ENCODE assay signal across 21 mouse cellular contexts in genomic region chr14:32911187-32911586, GRCm38 (mm10). TPM values are rescaled to one million over a fixed set of nuclear protein-coding genes. Genes with fewer than 3 reads are reported as not detected.
"Had no signal": no experiment of that assay in that cellular context is flagged by ENCODE, and none has a peak within 500 bp of the region (broad histone marks: within the 10 kb centered on the region; RNA-seq: fewer than 3 reads in every experiment).

No protein-coding gene starts in this region.

- H3K4me2 ChIP-seq: liver, embryonic 11.5 days; liver, embryonic 13.5 days; liver, embryonic 15.5 days; lung, embryonic 15.5 days; midbrain, embryonic 11.5 days; midbrain, embryonic 13.5 days; midbrain, embryonic 15.5 days; neural tube, embryonic 12.5 days; stomach, embryonic 15.5 days had no signal

- H3K9ac ChIP-seq: liver, embryonic 13.5 days; liver, embryonic 15.5 days; liver, postnatal 0 days; lung, embryonic 15.5 days; midbrain, embryonic 13.5 days; midbrain, embryonic 15.5 days; neural tube, embryonic 12.5 days; stomach, embryonic 15.5 days had no signal

- H3K9me3 ChIP-seq: liver, embryonic 13.5 days; liver, embryonic 15.5 days; lung, embryonic 15.5 days; megakaryocyte, embryonic 14.5 days; midbrain, embryonic 13.5 days; midbrain, embryonic 15.5 days; neural tube, embryonic 12.5 days; stomach, embryonic 15.5 days had no signal

- H3K4me1 ChIP-seq: liver, embryonic 15.5 days; megakaryocyte, embryonic 14.5 days; midbrain, embryonic 13.5 days; midbrain, embryonic 15.5 days; neural tube, embryonic 12.5 days had no signal

- H3K4me3 ChIP-seq: liver, embryonic 13.5 days; liver, embryonic 15.5 days; lung, embryonic 15.5 days; megakaryocyte, embryonic 14.5 days; midbrain, embryonic 13.5 days; midbrain, embryonic 15.5 days; neural tube, embryonic 12.5 days; stomach, embryonic 15.5 days had no signal

- H3K27me3 ChIP-seq: liver, embryonic 13.5 days; liver, embryonic 15.5 days; lung, embryonic 15.5 days; midbrain, embryonic 13.5 days; midbrain, embryonic 15.5 days; neural tube, embryonic 12.5 days; stomach, embryonic 15.5 days had no signal

- H3K36me3 ChIP-seq: liver, embryonic 13.5 days; liver, embryonic 15.5 days; lung, embryonic 15.5 days; midbrain, embryonic 13.5 days; midbrain, embryonic 15.5 days; neural tube, embryonic 12.5 days; stomach, embryonic 15.5 days had no signal

- DNase-seq: liver; liver, embryonic 13.5 days; liver, postnatal 0 days; right cerebral cortex, postnatal 14 days; thymus, adult 2 months; thymus, postnatal 25 days; thymus, postnatal 4 days had no signal

- H3K27ac ChIP-seq: liver, embryonic 13.5 days; liver, embryonic 15.5 days; lung, embryonic 15.5 days; macrophage; midbrain, embryonic 13.5 days; midbrain, embryonic 15.5 days; neural tube, embryonic 12.5 days; stomach, embryonic 15.5 days; stomach, postnatal 0 days had no signal

- ATAC-seq: liver, postnatal 0 days; midbrain, embryonic 13.5 days; midbrain, embryonic 15.5 days had no signal

RNA-seq across cellular contexts. Expression of gene Vstm4, which starts 54.6 kb away (rescaled TPM):
- total RNA-seq: megakaryocyte progenitor cell, adult 5-6 weeks; monocyte, adult 5-6 weeks; neutrophil, adult 5-6 weeks had no signal
